Mouse (Mus musculus) kidney, embryonic 16.5 days (tissue): ENCODE measurements at regions not wholly inside any gene's neighbourhood (a gene's known extent, or its start where the extent isn't known, plus 50 kb on each side); places are given as distances from the start of the nearest gene placed in this dataset.
A peak's percentile ranks its signal among the peaks of the same experiment; 100 is the strongest.

Experiments
- ATAC-seq: fragments of 200-750 bp; cut with Nextera tagmentation; 2 replicates; pipeline ENCODE4 v1.8.0; 2017; ENCODE audit warnings: moderate TSS enrichment; ENCODE audit not compliant: low FRiP score, low TSS enrichment
- H3K27ac ChIP-seq: fragments of 300-500 bp; sonication (generic); 2 replicates; pipeline ENCODE4 v1.5.1; 2014; ENCODE audit warnings: low read length
- H3K27me3 ChIP-seq: fragments of 300-500 bp; sonication (generic); 2 replicates; pipeline ENCODE4 v1.6.1; 2014; ENCODE audit warnings: low read length, control low read depth, mixed read lengths; ENCODE audit not compliant: insufficient read depth
- H3K36me3 ChIP-seq: fragments of 300-500 bp; sonication (generic); 2 replicates; pipeline ENCODE4 v1.6.1; 2014; ENCODE audit warnings: low read length, control low read depth, mixed read lengths; ENCODE audit not compliant: insufficient read depth
- H3K4me1 ChIP-seq: fragments of 300-500 bp; sonication (generic); 2 replicates; pipeline ENCODE4 v1.6.1; 2014; ENCODE audit warnings: low read length, control low read depth, mixed read lengths; ENCODE audit not compliant: insufficient read depth
- H3K4me2 ChIP-seq: fragments of 300-500 bp; sonication (generic); replicated peaks from 2 replicates; pipeline ENCODE4 v1.6.1; 2014; ENCODE audit warnings: low read depth, low read length
- H3K4me3 ChIP-seq: fragments of 300-500 bp; sonication (generic); 2 replicates; pipeline ENCODE4 v1.5.1; 2014; ENCODE audit warnings: mild to moderate bottlenecking, low read length
- H3K9ac ChIP-seq: fragments of 300-500 bp; sonication (generic); replicated peaks from 2 replicates; pipeline ENCODE4 v1.6.1; 2014; ENCODE audit warnings: low read length
- H3K9me3 ChIP-seq: fragments of 300-500 bp; sonication (generic); 2 replicates; pipeline ENCODE4 v1.6.1; 2016; ENCODE audit warnings: low read length, control low read depth
- WGBS: fragments of 180-500 bp; shearing (Covaris S2); extraction: QIAGEN DNeasy Blood & Tissue Kit; methylation state at CpG from one replicate; pipeline ENCODE4 v1.1.7; 2014; 5-methylcytosine and 5-hydroxymethylcytosine counted together

DNA sequence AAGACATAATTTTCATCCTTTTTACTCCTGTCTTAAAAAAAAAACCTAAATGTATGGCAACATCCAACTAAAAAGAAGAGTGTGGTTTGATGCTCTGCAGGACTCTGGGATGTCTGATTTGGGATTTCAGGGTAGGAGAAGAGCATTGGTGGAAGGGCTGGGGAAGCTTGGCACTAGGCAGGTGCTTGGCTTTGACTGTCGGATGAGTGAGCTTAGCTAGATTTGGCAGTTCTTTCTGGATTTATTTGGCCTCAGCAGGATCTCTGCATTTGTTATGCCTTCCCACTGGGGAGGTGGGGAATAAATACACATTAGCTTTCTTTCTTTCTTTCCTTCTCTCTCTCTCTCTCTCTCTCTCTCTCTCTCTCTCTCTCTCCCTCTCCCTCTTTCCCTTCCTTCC is 118.1 kb upstream of the Auts2 start:
- ATAC-seq, result no peak
- H3K27ac ChIP-seq, result no peak overlapping the region
- no peaks in the 10 kb centered on the region for H3K27me3 ChIP-seq
- H3K4me3 ChIP-seq, result no peak overlapping the region
- no peak overlapping the region for H3K9ac ChIP-seq
- H3K36me3 ChIP-seq, result no peaks in the 10 kb centered on the region
- peaks cover 10% of the 10 kb centered on the region; the same call in 1 of the 2 replicates for H3K9me3 ChIP-seq
- no peaks in the 10 kb centered on the region for H3K4me1 ChIP-seq
- H3K4me2 ChIP-seq, result no peak overlapping the region
- 87% methylated on average over 1 of the region's 1 CpGs for WGBS

DNA sequence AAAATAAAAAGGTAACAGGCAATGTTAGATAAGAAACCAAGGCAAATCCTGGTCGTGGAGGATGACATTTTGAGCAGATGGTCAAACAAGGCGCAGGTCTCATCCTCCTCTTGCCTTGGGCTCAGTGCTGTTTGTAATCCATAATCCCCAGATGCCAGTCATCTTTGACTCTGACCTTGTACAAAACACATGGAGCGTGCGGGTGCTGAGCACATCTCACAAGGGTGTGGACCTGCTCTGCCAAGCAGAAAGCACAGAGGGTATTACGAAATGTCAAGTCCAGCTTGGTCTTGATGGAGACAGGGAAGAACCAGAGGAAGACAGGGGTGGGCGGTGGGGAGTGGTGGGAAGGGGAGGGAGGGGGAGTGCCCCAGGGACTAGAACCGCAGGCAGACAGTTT is 116.9 kb upstream of the Auts2 start:
- no peak overlapping the region for H3K27ac ChIP-seq
- no peaks in the 10 kb centered on the region for H3K27me3 ChIP-seq
- no peak for ATAC-seq
- no peaks in the 10 kb centered on the region for H3K36me3 ChIP-seq
- no peak overlapping the region for H3K9ac ChIP-seq
- WGBS, result 68% methylated on average over 7 of the region's 7 CpGs
- H3K4me2 ChIP-seq, result no peak overlapping the region
- H3K4me1 ChIP-seq, result no peaks in the 10 kb centered on the region
- H3K4me3 ChIP-seq, result no peak overlapping the region
- H3K9me3 ChIP-seq, result peaks cover 10% of the 10 kb centered on the region; the same call in 1 of the 2 replicates

DNA sequence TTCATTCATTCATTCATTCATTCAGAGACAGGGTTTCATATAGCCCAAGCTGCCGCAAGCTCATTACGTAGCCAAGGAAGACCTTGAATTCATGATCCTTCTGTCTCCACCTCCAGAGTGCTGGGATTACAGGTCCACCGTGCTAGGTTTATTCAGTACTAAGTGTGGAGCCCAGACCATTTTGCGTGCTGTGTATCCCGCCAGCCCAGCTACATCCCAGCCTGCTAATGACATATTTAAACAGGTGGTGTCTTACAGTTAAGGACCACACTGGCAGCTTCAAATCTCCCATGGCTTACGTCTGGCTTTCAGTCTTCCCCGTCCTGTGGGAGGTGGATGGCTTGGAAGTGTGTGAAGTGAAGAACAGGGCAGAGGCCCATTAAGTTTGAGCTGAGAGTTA is 111.2 kb upstream of the Auts2 start:
- no peak overlapping the region for H3K4me2 ChIP-seq
- peaks cover 10% of the 10 kb centered on the region; the same call in 1 of the 2 replicates for H3K9me3 ChIP-seq
- no peak overlapping the region for H3K9ac ChIP-seq
- H3K27ac ChIP-seq, result no peak overlapping the region
- H3K4me3 ChIP-seq, result no peak overlapping the region
- WGBS, result 90% methylated on average over 7 of the region's 7 CpGs
- H3K36me3 ChIP-seq, result no peaks in the 10 kb centered on the region
- H3K27me3 ChIP-seq, result no peaks in the 10 kb centered on the region
- no peak for ATAC-seq
- H3K4me1 ChIP-seq, result peaks cover 6% of the 10 kb centered on the region; the same call in 1 of the 2 replicates

DNA sequence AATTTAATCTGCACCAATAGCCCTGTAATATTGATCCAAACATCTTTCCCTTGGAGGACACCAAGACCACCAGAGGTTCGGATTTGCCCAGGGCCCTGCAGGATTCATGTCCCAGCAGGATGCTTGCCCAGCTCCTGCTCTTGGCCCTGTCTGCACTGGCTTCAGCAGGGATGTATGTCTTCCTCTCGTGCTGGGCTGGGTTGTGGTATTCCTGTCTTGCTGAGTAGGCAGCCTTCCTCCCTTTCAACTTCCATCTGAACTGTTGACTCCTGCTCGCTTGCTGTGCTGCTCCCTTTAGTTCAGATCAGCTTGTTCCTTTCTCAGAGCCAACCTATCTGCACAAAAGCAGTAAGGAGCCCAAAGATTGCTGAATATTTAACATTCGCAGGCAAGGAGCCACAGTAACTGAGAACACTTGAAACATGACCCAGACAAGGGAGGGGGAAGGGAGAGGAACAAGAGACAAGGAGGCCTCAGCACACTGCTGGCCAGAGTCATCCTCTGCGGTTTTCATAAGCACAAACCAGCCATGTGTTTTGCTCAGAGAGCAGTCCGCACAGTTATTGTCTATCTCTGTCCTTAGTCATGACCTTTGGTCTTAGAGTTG is 110.7 kb upstream of the Auts2 start:
- Histone ChIP-seq H3K9me3 (peaks cover 8% of the 10 kb centered on the region; the same call in 1 of the 2 replicates), H3K27me3 (no peaks in the 10 kb centered on the region), H3K9ac (no peak overlapping the region), H3K4me1 (peaks cover 6% of the 10 kb centered on the region; the same call in 1 of the 2 replicates), H3K4me3 (no peak overlapping the region), H3K4me2 (no peak overlapping the region), H3K27ac (no peak overlapping the region), H3K36me3 (no peaks in the 10 kb centered on the region)
- WGBS, result 27% methylated on average over 6 of the region's 6 CpGs
- ATAC-seq, result peak; percentile 78; the same call in 1 of the 2 replicates

DNA sequence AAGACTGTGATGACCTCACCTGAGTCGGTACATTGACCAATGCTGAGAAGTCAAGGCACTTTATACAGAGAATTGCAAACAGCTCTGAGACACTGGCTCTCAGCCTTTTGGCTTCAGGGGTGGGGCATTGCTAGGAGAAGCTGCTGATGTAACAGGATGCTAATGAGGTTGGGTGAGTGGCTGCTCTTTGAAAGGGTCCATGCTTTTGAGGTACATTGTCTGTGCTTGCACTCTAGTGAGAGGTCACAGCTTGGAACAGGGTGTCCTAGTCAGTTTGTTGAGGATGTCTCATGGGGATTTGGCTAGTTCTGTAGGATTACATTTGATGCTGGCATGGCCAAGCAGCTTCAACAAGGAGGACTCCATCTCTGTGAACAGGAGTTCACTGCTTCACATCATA is 109.1 kb upstream of the Auts2 start:
- Histone ChIP-seq H3K9me3 (peaks cover 6% of the 10 kb centered on the region; the same call in 1 of the 2 replicates), H3K4me2 (no peak overlapping the region), H3K4me3 (no peak overlapping the region), H3K27me3 (no peaks in the 10 kb centered on the region), H3K27ac (no peak overlapping the region), H3K36me3 (no peaks in the 10 kb centered on the region), H3K4me1 (peaks cover 9% of the 10 kb centered on the region; the same call in 1 of the 2 replicates), H3K9ac (no peak overlapping the region)
- 17% methylated on average over 1 of the region's 1 CpGs for WGBS
- ATAC-seq, result no peak

DNA sequence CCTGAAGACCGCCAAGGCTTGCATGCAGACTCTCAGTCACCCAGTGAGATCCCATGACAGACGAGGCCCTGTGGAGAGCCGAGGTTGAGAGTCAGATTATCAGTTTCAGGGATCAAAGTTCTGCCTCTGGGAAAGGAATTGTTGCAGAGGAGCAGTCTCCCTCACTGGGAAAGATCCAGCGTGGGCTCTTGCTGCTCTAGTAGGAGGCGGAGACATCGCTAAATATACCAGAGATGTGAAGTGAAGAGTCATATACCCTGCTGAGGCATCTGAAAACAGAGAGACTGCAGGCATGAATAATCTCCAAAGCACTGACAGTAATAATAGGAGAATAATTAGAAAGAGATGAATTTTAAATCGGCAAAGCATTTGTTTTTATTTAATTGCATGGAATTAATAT is 106.6 kb upstream of the Auts2 start:
- H3K4me3 ChIP-seq, result no peak overlapping the region
- no peaks in the 10 kb centered on the region for H3K36me3 ChIP-seq
- peaks cover 9% of the 10 kb centered on the region; the same call in 1 of the 2 replicates for H3K4me1 ChIP-seq
- no peak overlapping the region for H3K27ac ChIP-seq
- no peak for ATAC-seq
- no peak overlapping the region for H3K4me2 ChIP-seq
- H3K9me3 ChIP-seq, result no peaks in the 10 kb centered on the region
- 51% methylated on average over 7 of the region's 7 CpGs for WGBS
- no peak overlapping the region for H3K9ac ChIP-seq
- H3K27me3 ChIP-seq, result no peaks in the 10 kb centered on the region

DNA sequence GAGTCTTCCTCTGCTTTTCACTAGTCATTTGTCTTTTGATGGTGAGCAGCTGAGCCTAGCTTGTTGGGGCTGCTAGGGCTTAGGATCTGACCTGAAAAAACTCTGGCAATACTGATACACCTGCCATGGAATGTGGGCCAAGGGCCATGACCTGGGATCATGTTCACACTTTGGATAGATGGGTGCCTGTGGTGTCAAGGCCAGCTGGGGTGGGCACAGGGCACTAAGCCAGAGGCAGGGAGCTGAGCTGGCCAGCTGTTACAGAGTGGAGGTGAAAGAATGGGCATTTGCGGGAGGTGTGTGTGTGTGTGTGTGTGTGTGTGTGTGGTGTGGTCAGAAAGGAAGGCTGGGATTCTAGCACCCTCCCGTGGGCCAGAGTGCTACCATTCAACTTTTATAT is 105.6 kb upstream of the Auts2 start:
- ATAC-seq, result no peak
- Histone ChIP-seq H3K4me3 (no peak overlapping the region), H3K4me1 (peaks cover 5% of the 10 kb centered on the region; the same call in 1 of the 2 replicates), H3K9ac (no peak overlapping the region), H3K27ac (no peak overlapping the region), H3K4me2 (no peak overlapping the region), H3K27me3 (no peaks in the 10 kb centered on the region), H3K9me3 (no peaks in the 10 kb centered on the region), H3K36me3 (no peaks in the 10 kb centered on the region)
- WGBS, result 63% methylated on average over 2 of the region's 2 CpGs

DNA sequence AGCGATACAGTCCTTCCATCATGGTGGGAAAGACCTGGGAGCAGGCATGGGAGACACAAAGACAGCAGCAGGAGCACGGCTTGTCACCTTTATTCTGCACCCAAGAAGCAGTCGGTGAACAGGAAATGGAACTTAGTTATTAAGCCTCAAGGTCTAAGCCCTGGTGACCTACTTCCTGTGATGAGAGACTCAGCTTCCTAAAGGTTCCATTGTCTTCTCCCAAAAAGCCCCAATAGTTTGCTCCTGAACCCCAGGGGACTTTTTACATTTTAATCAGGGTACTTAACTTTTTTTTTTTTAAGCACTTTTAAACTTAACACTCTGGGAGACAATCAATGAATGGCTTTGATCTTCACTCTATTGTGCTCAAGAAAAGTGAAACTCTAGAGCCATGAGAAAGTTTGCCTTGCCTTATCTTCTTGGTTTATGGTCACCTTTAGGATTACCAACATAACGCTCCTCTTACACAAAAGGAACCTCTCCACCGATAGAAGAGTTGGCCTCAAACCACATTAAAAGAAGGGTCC is 101.6 kb upstream of the Auts2 start:
- ATAC-seq, result no peak
- Histone ChIP-seq H3K9ac (no peak overlapping the region), H3K4me2 (no peak overlapping the region), H3K9me3 (no peaks in the 10 kb centered on the region), H3K4me3 (no peak overlapping the region), H3K27me3 (no peaks in the 10 kb centered on the region), H3K4me1 (0 out of 2 replicates have a peak, but pooled peaks cover 4% of the 10 kb centered on the region), H3K36me3 (no peaks in the 10 kb centered on the region), H3K27ac (no peak overlapping the region)
- 72% methylated on average over 5 of the region's 5 CpGs for WGBS

DNA sequence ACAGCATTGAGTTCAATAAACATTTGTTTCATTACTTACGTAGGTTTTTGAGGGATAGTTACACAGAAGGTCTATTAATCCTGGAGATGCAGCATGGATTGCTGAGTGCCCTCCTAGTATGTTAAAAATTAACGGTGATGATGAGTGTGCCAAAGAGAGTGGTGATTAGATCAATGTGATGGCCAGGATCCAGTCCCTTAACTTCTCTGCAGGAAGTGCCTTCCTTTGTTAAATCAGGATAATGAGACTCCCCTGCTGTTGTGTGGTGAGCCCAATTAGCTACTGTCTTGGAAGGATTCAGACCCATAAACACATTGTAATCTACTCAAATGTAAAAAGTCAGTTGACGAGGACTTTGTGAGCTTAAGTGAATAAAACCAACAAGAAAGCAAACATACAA is 100.1 kb upstream of the Auts2 start:
- WGBS, result 80% methylated on average over 3 of the region's 3 CpGs
- no peaks in the 10 kb centered on the region for H3K36me3 ChIP-seq
- no peak overlapping the region for H3K4me3 ChIP-seq
- no peak overlapping the region for H3K9ac ChIP-seq
- H3K4me1 ChIP-seq, result 0 out of 2 replicates have a peak, but pooled peaks cover 4% of the 10 kb centered on the region
- ATAC-seq, result no peak
- H3K9me3 ChIP-seq, result no peaks in the 10 kb centered on the region
- no peak overlapping the region for H3K27ac ChIP-seq
- H3K27me3 ChIP-seq, result no peaks in the 10 kb centered on the region
- no peak overlapping the region for H3K4me2 ChIP-seq

DNA sequence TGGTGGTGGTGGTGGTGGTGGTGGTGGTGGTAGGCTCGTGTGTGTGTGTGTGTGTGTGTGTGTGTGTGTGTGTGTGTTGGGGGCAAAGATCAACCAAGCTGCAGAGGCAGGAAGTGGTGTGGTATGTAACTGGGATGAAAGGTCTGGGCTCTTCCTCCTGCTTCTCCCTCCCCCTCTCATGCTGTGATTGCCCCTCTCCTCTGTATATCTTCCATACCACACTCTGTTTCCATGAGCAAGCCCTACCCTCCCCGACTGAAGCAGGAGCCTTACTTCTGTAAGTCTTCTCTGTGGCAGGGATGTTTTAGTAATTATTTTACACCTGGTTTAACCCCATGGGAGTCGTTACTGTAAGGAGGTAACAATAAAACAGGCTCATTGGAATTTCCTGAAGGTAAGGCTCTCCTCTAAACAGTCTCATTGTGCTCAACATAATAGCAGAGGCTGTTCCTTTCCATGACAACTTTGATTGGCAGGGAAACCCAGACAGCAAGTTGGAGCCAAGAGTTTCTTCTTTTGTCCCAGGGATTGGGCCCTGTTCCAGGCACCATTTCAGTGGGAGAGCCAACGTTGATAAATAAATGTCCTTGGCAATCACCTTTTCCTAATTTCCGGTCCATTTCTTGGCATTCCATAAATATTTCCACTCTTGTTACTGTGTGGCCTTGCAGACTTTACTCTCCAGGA is 90.2 kb upstream of the Auts2 start:
- Histone ChIP-seq H3K36me3 (no peaks in the 10 kb centered on the region), H3K4me3 (no peak overlapping the region), H3K9me3 (peaks cover 5% of the 10 kb centered on the region; the same call in 1 of the 2 replicates), H3K4me2 (no peak overlapping the region), H3K9ac (no peak overlapping the region), H3K4me1 (peaks cover 4% of the 10 kb centered on the region; the same call in 1 of the 2 replicates), H3K27ac (no peak overlapping the region), H3K27me3 (no peaks in the 10 kb centered on the region)
- ATAC-seq, result no peak
- WGBS, result 43% methylated on average over 5 of the region's 5 CpGs
